Mouse (Mus musculus) neural tube, embryonic 15.5 days (tissue): ENCODE data around the gene Mrpl21. TPM values are rescaled to one million over a fixed set of nuclear protein-coding genes. Genes with fewer than 3 reads are reported as not detected.

ENCODE experiments used
- ATAC-seq: fragments of 200-750 bp; cut with Nextera tagmentation; 2 replicates; pipeline ENCODE4 v1.8.0; 2017; ENCODE audit warnings: mild to moderate bottlenecking, moderate TSS enrichment, moderate library complexity; ENCODE audit not compliant: low FRiP score
- H3K27ac ChIP-seq: fragments of 300-500 bp; sonication (generic); replicated peaks from 2 replicates; pipeline ENCODE4 v1.5.1; 2015; ENCODE audit warnings: mild to moderate bottlenecking, inconsistent platforms
- H3K27me3 ChIP-seq: fragments of 300-500 bp; sonication (generic); replicated peaks from 2 replicates; pipeline ENCODE4 v1.6.1; 2015; ENCODE audit warnings: inconsistent platforms
- H3K36me3 ChIP-seq: fragments of 300-500 bp; sonication (generic); 2 replicates; pipeline ENCODE4 v1.6.1; 2015; ENCODE audit warnings: inconsistent platforms
- H3K4me1 ChIP-seq: fragments of 300-500 bp; sonication (generic); 2 replicates; pipeline ENCODE4 v1.6.1; 2015; ENCODE audit warnings: inconsistent platforms
- H3K4me2 ChIP-seq: fragments of 300-500 bp; sonication (generic); 2 replicates; pipeline ENCODE4 v1.6.1; 2015; ENCODE audit warnings: inconsistent platforms, mild to moderate bottlenecking, moderate library complexity
- H3K4me3 ChIP-seq: fragments of 300-500 bp; sonication (generic); replicated peaks from 2 replicates; pipeline ENCODE4 v1.5.1; 2015; ENCODE audit warnings: mild to moderate bottlenecking, inconsistent platforms
- H3K9ac ChIP-seq: fragments of 300-500 bp; sonication (generic); replicated peaks from 2 replicates; pipeline ENCODE4 v1.6.1; 2015; ENCODE audit warnings: mild to moderate bottlenecking, inconsistent platforms
- H3K9me3 ChIP-seq: fragments of 300-500 bp; sonication (generic); replicated peaks from 2 replicates; pipeline ENCODE4 v1.6.1; 2016; ENCODE audit warnings: inconsistent platforms
- WGBS: fragments of 180-500 bp; shearing (Covaris S2); methylation state at CpG from one replicate; pipeline ENCODE4 v1.1.7; 2015; ENCODE audit warnings: mixed read lengths; 5-methylcytosine and 5-hydroxymethylcytosine counted together
- polyA plus RNA-seq: library from polyadenylated mRNA; unstranded; fragments of >200 nt; fragmentation: Nextera tagmentation; extraction: Ambion mirVana; gene quantifications from 2 replicates; pipeline ENCODE4 v1.2.1, GENCODE M21; 2015

Gene Mrpl21
- polyA plus RNA-seq, 1 experiment from 2014 or later: 105 TPM

GRCm38 (mm10) chr19:3269279-3269678, 13.4 kb upstream of the Mrpl21 start:
- peaks cover 96% of the 10 kb centered on the region for H3K36me3 ChIP-seq
- no peak overlapping the region for H3K4me2 ChIP-seq
- no peak overlapping the region for H3K27ac ChIP-seq
- H3K9ac ChIP-seq: no peak overlapping the region
- ATAC-seq: no peak
- H3K4me3 ChIP-seq: no peak overlapping the region
- no peaks in the 10 kb centered on the region for H3K4me1 ChIP-seq
- H3K27me3 ChIP-seq: no peaks in the 10 kb centered on the region
- 93% methylated on average over 9 of the region's 9 CpGs for WGBS
- H3K9me3 ChIP-seq: no peaks in the 10 kb centered on the region

GRCm38 (mm10) chr19:3269803-3270202, 12.9 kb upstream of the Mrpl21 start:
- Histone ChIP-seq H3K4me2 (no peak overlapping the region), H3K4me1 (no peaks in the 10 kb centered on the region), H3K27ac (no peak overlapping the region), H3K27me3 (no peaks in the 10 kb centered on the region), H3K4me3 (no peak overlapping the region), H3K9ac (no peak overlapping the region), H3K9me3 (no peaks in the 10 kb centered on the region), H3K36me3 (peaks cover 96% of the 10 kb centered on the region)
- WGBS: 96% methylated on average over 6 of the region's 6 CpGs
- ATAC-seq: no peak

- WGBS: 93% methylated on average over 6 of the region's 6 CpGs
Observed at GRCm38 (mm10) chr19:3271366-3271765, 11.3 kb upstream of the Mrpl21 start.

GRCm38 (mm10) chr19:3273331-3273730, 9.4 kb upstream of the Mrpl21 start:
- Histone ChIP-seq H3K4me3 (no peak overlapping the region), H3K9ac (no peak overlapping the region), H3K4me1 (no peaks in the 10 kb centered on the region), H3K36me3 (peaks cover 94% of the 10 kb centered on the region), H3K9me3 (no peaks in the 10 kb centered on the region), H3K4me2 (no peak overlapping the region), H3K27ac (no peak overlapping the region), H3K27me3 (no peaks in the 10 kb centered on the region)
- ATAC-seq: no peak
- 94% methylated on average over 9 of the region's 9 CpGs for WGBS

More at GRCm38 (mm10) chr19:3271366-3271765, 11.3 kb upstream of the Mrpl21 start:
- Histone ChIP-seq H3K36me3 (peaks cover 95% of the 10 kb centered on the region), H3K4me2 (no peak overlapping the region), H3K9me3 (no peaks in the 10 kb centered on the region), H3K4me3 (no peak overlapping the region), H3K4me1 (no peaks in the 10 kb centered on the region), H3K9ac (no peak overlapping the region), H3K27me3 (no peaks in the 10 kb centered on the region), H3K27ac (no peak overlapping the region)
- ATAC-seq: no peak

- ATAC-seq: no peak
- no peak overlapping the region for H3K4me3 ChIP-seq
- no peak overlapping the region for H3K4me2 ChIP-seq
- no peak overlapping the region for H3K27ac ChIP-seq
- H3K27me3 ChIP-seq: no peaks in the 10 kb centered on the region
- H3K36me3 ChIP-seq: peaks cover 83% of the 10 kb centered on the region
- peaks cover 3% of the 10 kb centered on the region for H3K4me1 ChIP-seq
- no peak overlapping the region for H3K9ac ChIP-seq
- WGBS: 92% methylated on average over 3 of the region's 3 CpGs
- H3K9me3 ChIP-seq: no peaks in the 10 kb centered on the region
Observed at GRCm38 (mm10) chr19:3275744-3276365, 6.8 kb upstream of the Mrpl21 start.

- no peaks in the 10 kb centered on the region for H3K9me3 ChIP-seq
- 78% methylated on average over 4 of the region's 4 CpGs for WGBS
- H3K27me3 ChIP-seq: no peaks in the 10 kb centered on the region
- H3K4me3 ChIP-seq: peak overlapping the region; percentile 91
- H3K36me3 ChIP-seq: peaks cover 44% of the 10 kb centered on the region
- H3K4me1 ChIP-seq: peaks cover 24% of the 10 kb centered on the region
- peak overlapping the region; percentile 72 for H3K4me2 ChIP-seq
- peak; percentile 10; the same call in 1 of the 2 replicates for ATAC-seq
- H3K9ac ChIP-seq: peak overlapping the region; percentile 86
- no peak overlapping the region for H3K27ac ChIP-seq
Observed at GRCm38 (mm10) chr19:3281886-3282285, 815 bp upstream of the Mrpl21 start.

- Histone ChIP-seq H3K36me3 (peaks cover 66% of the 10 kb centered on the region), H3K4me2 (no peak overlapping the region)
Observed at GRCm38 (mm10) chr19:3289006-3289405, 6.3 kb downstream of the Mrpl21 start.

GRCm38 (mm10) chr19:3292028-3292427, 9.3 kb downstream of the Mrpl21 start:
- no peak overlapping the region for H3K4me3 ChIP-seq
- H3K4me1 ChIP-seq: no peaks in the 10 kb centered on the region
- no peaks in the 10 kb centered on the region for H3K9me3 ChIP-seq
- no peak overlapping the region for H3K27ac ChIP-seq
- no peaks in the 10 kb centered on the region for H3K27me3 ChIP-seq
- H3K36me3 ChIP-seq: peaks cover 47% of the 10 kb centered on the region
- WGBS: 85% methylated on average over 2 of the region's 2 CpGs
- no peak overlapping the region for H3K9ac ChIP-seq
- H3K4me2 ChIP-seq: no peak overlapping the region
- peak; percentile 69; the same call in 1 of the 2 replicates for ATAC-seq

More at GRCm38 (mm10) chr19:3289006-3289405, 6.3 kb downstream of the Mrpl21 start:
- Histone ChIP-seq H3K4me3 (no peak overlapping the region), H3K9ac (no peak overlapping the region), H3K27me3 (no peaks in the 10 kb centered on the region), H3K4me1 (peaks cover under 1% of the 10 kb centered on the region; the same call in 1 of the 2 replicates), H3K27ac (no peak overlapping the region), H3K9me3 (no peaks in the 10 kb centered on the region)
- no peak for ATAC-seq
- WGBS: 80% methylated on average over 1 of the region's 1 CpGs

GRCm38 (mm10) chr19:3292993-3293392, 10.3 kb downstream of the Mrpl21 start:
- no peak overlapping the region for H3K4me3 ChIP-seq
- no peaks in the 10 kb centered on the region for H3K4me1 ChIP-seq
- no peaks in the 10 kb centered on the region for H3K9me3 ChIP-seq
- H3K9ac ChIP-seq: no peak overlapping the region
- no peaks in the 10 kb centered on the region for H3K27me3 ChIP-seq
- H3K4me2 ChIP-seq: no peak overlapping the region
- 95% methylated on average over 1 of the region's 1 CpGs for WGBS
- no peak for ATAC-seq
- H3K27ac ChIP-seq: no peak overlapping the region
- peaks cover 38% of the 10 kb centered on the region for H3K36me3 ChIP-seq

- H3K4me2 ChIP-seq: no peak overlapping the region
- H3K27me3 ChIP-seq: no peaks in the 10 kb centered on the region
- H3K4me3 ChIP-seq: no peak overlapping the region
- H3K4me1 ChIP-seq: no peaks in the 10 kb centered on the region
- H3K9me3 ChIP-seq: no peaks in the 10 kb centered on the region
- WGBS: 88% methylated on average over 6 of the region's 6 CpGs
- H3K9ac ChIP-seq: no peak overlapping the region
- H3K27ac ChIP-seq: no peak overlapping the region
- ATAC-seq: no peak
- H3K36me3 ChIP-seq: peaks cover 17% of the 10 kb centered on the region
Observed at GRCm38 (mm10) chr19:3295245-3295644, 12.5 kb downstream of the Mrpl21 start.

GRCm38 (mm10) chr19:3297034-3297433, 14.3 kb downstream of the Mrpl21 start:
- Histone ChIP-seq H3K4me1 (no peaks in the 10 kb centered on the region), H3K9ac (no peak overlapping the region), H3K36me3 (peaks cover 7% of the 10 kb centered on the region), H3K4me3 (no peak overlapping the region), H3K9me3 (no peaks in the 10 kb centered on the region), H3K27me3 (no peaks in the 10 kb centered on the region), H3K27ac (no peak overlapping the region), H3K4me2 (no peak overlapping the region)
- ATAC-seq: no peak

GRCm38 (mm10) chr19:3297775-3298174, 15.1 kb downstream of the Mrpl21 start:
- H3K27ac ChIP-seq: no peak overlapping the region
- H3K4me2 ChIP-seq: no peak overlapping the region
- H3K9ac ChIP-seq: no peak overlapping the region
- ATAC-seq: no peak
- H3K36me3 ChIP-seq: peaks cover 7% of the 10 kb centered on the region
- no peaks in the 10 kb centered on the region for H3K9me3 ChIP-seq
- no peak overlapping the region for H3K4me3 ChIP-seq
- H3K4me1 ChIP-seq: no peaks in the 10 kb centered on the region
- H3K27me3 ChIP-seq: no peaks in the 10 kb centered on the region
- 87% methylated on average over 7 of the region's 7 CpGs for WGBS
